Mouse (Mus musculus) spleen, adult 2 months (tissue): Measurements from ENCODE around the gene E2f2. TPM values are rescaled to one million over a fixed set of nuclear protein-coding genes. Genes with fewer than 3 reads are reported as not detected.

Source experiments
- DNase-seq, 2 experiments: peaks; one replicate each; pipeline versions ENCODE4 v3.0.0 to v3.0.0-alpha.2; 2012 to 2021; ENCODE audit warnings: low spot score in 2 of 2, low read depth in 1 of 2
- H3K27ac ChIP-seq: fragments of 200-500 bp; 2 replicates; pipeline ENCODE4 v1.5.1; 2012; ENCODE audit warnings: low read length, inconsistent platforms; ENCODE audit not compliant: insufficient read depth
- H3K27me3 ChIP-seq: fragments of 200-500 bp; 2 replicates; pipeline ENCODE4 v1.6.1; 2012; ENCODE audit warnings: mild to moderate bottlenecking, moderate library complexity, low read length, inconsistent platforms; ENCODE audit not compliant: control insufficient read depth, insufficient read depth
- H3K36me3 ChIP-seq: fragments of 200-500 bp; 2 replicates; pipeline ENCODE4 v1.6.1; 2012; ENCODE audit warnings: mild to moderate bottlenecking, low read length, inconsistent platforms; ENCODE audit not compliant: control insufficient read depth, insufficient read depth
- H3K4me1 ChIP-seq: fragments of 200-500 bp; 2 replicates; pipeline ENCODE4 v1.6.1; 2011; ENCODE audit warnings: inconsistent platforms; ENCODE audit not compliant: control insufficient read depth, insufficient read depth, insufficient read length
- H3K4me3 ChIP-seq: fragments of 200-500 bp; 2 replicates; pipeline ENCODE4 v1.5.1; 2011; ENCODE audit warnings: mild to moderate bottlenecking, inconsistent platforms; ENCODE audit not compliant: insufficient read depth, insufficient read length; ENCODE audit errors: extremely low read depth
- CTCF ChIP-seq: fragments of 200-500 bp; IDR thresholded peaks from 2 replicates; pipeline ENCODE4 v1.5.1; 2011; ENCODE audit warnings: mild to moderate bottlenecking, inconsistent platforms; ENCODE audit not compliant: insufficient read depth, insufficient read length, insufficient replicate concordance; ENCODE audit errors: extremely low read depth
- POLR2A ChIP-seq: fragments of 200-500 bp; IDR thresholded peaks from 2 replicates; pipeline ENCODE4 v1.6.1; 2011; ENCODE audit warnings: low read depth, low read length, inconsistent platforms
- WGBS: fragments of 180-500 bp; shearing (Covaris S2); methylation state at CpG from one replicate; pipeline ENCODE4 v1.1.7; 2018; 5-methylcytosine and 5-hydroxymethylcytosine counted together
- polyA plus RNA-seq: library from polyadenylated mRNA; depleted of rRNA; stranded (reverse); fragments of >200 nt; gene quantifications from 2 replicates; pipeline ENCODE4 v1.2.3, GENCODE M21; 2012

The E2f2 gene
- polyA plus RNA-seq, 1 experiment, result 32.1 TPM

DNA sequence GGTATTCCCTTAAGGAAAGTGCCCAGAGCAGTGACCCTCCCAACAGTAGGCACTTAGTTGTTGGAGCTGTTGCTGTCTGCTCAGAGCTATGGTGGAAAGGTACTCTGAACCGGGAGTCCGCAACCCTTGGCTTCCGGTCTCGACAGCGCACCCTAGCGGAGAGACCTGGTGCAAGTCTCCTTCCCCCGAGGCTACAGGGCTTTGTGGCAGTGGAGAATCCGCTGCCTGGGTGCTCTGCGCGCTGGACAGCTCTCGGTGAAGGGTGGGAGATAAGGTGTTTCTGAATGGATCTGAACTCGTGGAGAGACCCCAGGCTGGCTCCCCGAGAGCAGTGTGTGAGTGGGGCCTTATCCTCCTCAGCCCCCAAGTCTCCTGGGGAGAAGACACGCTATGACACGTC is 7.8 kb downstream of the E2f2 start:
- peaks cover 49% of the 10 kb centered on the region; the same call in 1 of the 2 replicates for H3K4me1 ChIP-seq
- 0 out of 2 replicates have a peak, but pooled peaks cover 1% of the 10 kb centered on the region for H3K36me3 ChIP-seq
- peak overlapping the region; percentile 63 for H3K4me3 ChIP-seq
- peak; percentile 92 for TF ChIP-seq CTCF
- TF ChIP-seq POLR2A, result no peak; the same call in 1 of the 2 replicates
- H3K27ac ChIP-seq, result peak overlapping the region; percentile 96
- DNase-seq, result peak; percentile 87 to 96
- WGBS, result 17% methylated on average over 15 of the region's 15 CpGs
- no peaks in the 10 kb centered on the region for H3K27me3 ChIP-seq

DNA sequence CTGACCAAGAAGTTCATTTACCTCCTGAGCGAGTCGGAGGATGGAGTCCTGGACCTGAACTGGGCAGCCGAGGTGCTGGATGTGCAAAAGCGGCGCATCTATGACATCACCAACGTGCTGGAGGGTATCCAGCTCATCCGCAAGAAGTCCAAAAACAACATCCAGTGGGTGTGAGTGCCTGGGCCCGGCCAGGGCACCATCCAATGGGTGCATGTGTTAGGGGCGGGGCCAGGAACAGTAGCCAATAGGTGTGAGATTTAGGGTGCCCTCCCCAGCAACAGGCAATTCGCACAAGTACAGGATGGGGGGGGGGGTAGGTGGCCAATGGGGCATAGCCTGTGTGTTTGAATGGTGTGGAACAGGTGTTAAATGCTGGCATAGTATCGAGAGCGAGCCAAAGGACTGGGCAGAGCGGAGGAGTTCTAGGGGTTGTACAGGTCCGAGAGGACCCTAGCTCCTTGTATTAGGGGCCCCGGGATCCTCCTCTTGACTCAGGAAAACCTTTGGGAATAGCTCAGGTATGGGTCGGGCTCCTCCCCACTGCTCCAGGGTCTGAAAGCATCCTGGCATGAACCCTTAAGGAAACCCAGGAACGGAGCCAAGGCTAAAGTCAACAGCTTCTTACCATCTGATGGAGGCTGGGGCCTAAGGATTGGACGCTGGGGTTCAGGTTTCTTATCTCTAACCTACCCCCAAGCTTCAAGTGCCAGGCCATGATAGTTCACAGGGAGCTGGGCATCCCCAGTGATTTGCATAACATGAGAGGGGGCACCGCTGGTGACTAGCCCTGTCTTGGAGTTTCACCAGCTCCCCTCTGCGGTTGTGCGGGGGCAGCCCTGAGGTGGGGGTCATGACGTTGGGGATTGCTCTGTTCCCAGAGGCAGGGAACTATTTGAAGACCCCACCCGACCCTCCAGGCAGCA is 8.5 kb downstream of the E2f2 start:
- Histone ChIP-seq H3K4me3 (peak overlapping the region; percentile 63), H3K27me3 (no peaks in the 10 kb centered on the region), H3K4me1 (peaks cover 49% of the 10 kb centered on the region; the same call in 1 of the 2 replicates), H3K27ac (peak overlapping the region; percentile 96), H3K36me3 (0 out of 2 replicates have a peak, but pooled peaks cover 1% of the 10 kb centered on the region)
- DNase-seq, result peak; percentile 89 to 92
- TF ChIP-seq POLR2A (peak; percentile 6; the same call in 1 of the 2 replicates), CTCF (no peak)
- WGBS, result 47% methylated on average over 23 of the region's 23 CpGs

DNA sequence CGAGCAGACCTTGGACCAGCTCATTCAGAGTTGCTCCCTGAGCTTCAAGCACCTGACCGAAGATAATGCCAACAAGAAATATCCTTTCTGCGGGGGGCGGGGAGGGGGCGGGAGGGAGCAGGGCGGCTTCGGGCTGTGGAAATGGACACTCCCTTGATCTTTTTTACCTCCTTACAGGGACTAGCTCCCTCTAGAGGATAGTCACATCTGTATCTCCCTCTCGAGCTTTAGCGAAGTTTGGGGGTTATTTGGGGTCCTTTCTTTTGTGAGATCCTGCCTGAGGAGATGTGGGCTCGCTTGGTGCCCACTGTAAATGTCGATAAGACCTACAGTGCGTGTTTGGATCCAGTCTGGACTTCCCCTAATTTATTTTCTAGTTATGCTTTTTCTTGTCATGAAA is 9.2 kb downstream of the E2f2 start:
- H3K27me3 ChIP-seq, result no peaks in the 10 kb centered on the region
- TF ChIP-seq CTCF (no peak), POLR2A (no peak)
- peaks cover 1% of the 10 kb centered on the region; the same call in 1 of the 2 replicates for H3K36me3 ChIP-seq
- H3K4me3 ChIP-seq, result peak overlapping the region; percentile 33; the same call in 1 of the 2 replicates
- peaks cover 44% of the 10 kb centered on the region; the same call in 1 of the 2 replicates for H3K4me1 ChIP-seq
- WGBS, result 53% methylated on average over 12 of the region's 12 CpGs
- H3K27ac ChIP-seq, result peak overlapping the region; percentile 86
- no peak for DNase-seq

DNA sequence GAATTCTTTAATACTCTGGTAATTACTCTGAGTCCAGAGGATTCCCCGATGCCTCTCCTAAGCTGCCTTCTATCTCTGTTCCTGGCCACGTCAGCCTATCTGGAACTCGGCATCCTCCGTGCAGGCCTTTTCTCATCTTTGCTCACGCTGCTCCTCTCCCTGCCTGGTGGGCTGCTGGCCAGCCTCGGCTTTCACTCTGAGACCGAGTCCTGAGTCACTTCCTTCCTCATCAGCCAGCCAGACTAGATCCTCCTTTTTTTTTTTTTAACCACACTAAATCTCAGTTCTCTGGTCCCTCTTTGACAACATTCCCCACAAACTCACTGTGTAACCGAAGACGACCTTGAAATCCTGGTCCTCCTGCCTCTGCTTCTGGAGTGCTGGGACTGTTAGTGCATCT is 13.2 kb downstream of the E2f2 start:
- 0 out of 2 replicates have a peak overlapping the region, but pooled peaks have one; percentile 6 for H3K27ac ChIP-seq
- no peaks in the 10 kb centered on the region for H3K27me3 ChIP-seq
- no peak overlapping the region for H3K4me3 ChIP-seq
- DNase-seq, result no peak
- TF ChIP-seq CTCF (no peak), POLR2A (no peak)
- WGBS, result 35% methylated on average over 9 of the region's 9 CpGs
- H3K4me1 ChIP-seq, result peaks cover 12% of the 10 kb centered on the region; the same call in 1 of the 2 replicates
- peaks cover 10% of the 10 kb centered on the region for H3K36me3 ChIP-seq

DNA sequence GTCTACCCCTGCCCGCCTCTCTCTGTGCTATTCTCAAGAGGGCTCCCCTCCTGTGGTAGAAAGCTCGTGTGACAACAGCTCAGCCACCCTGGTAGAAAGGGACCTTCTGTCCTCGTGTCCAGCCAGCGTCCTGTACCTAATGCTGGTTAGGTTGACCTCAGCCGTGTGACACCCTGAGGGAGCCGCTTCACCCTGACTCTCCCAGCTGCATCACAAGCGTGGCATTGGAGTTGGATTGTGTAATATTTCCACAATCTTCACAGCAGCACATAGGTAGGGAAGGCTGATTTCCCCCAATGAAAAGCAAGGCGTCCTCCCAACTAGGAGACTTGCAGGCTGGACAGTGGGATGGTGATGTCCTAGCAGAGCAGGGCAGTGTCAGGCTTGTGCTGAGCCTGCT is 14.1 kb downstream of the E2f2 start:
- Histone ChIP-seq H3K4me3 (no peak overlapping the region), H3K27ac (peak overlapping the region; percentile 0; the same call in 1 of the 2 replicates), H3K4me1 (peaks cover 12% of the 10 kb centered on the region; the same call in 1 of the 2 replicates), H3K36me3 (peaks cover 12% of the 10 kb centered on the region), H3K27me3 (no peaks in the 10 kb centered on the region)
- DNase-seq, result no peak
- 92% methylated on average over 8 of the region's 8 CpGs for WGBS
- TF ChIP-seq POLR2A (no peak), CTCF (no peak)

DNA sequence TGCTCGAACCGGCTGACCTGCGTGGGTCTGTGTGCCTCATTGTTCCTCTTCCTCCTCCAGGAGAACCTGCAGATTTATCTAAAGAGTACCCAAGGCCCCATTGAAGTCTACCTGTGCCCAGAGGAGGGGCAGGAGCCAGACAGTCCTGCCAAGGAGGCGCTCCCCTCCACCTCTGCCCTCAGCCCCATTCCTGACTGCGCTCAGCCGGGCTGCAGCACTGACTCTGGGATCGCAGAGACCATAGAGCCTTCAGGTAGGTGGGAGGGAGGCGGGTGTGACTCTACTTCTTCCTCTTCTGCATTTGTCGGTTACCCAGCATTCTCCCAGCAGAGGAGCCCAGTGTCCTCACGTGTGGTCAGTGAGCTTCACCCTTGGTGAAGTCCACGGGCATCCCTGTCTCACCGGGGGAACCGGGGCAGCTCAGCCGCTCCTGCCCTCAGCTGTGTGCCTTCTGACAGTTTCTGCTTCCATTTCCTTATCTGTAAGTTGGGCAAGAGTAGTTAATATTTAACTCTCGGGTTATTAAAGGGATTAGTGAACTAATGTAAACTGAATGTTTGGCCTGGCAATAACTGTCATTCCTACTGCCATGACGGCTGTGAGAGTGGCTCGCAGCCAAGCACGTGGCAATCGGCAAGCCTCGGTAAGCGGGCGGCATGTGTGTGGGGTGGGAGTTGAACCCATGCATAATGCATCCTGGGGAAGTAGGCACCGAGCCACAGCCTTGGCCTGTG is 14.7 kb downstream of the E2f2 start:
- Histone ChIP-seq H3K4me1 (peaks cover 9% of the 10 kb centered on the region; the same call in 1 of the 2 replicates), H3K36me3 (peaks cover 13% of the 10 kb centered on the region), H3K27me3 (no peaks in the 10 kb centered on the region), H3K27ac (no peak overlapping the region; the same call in 1 of the 2 replicates), H3K4me3 (no peak overlapping the region)
- DNase-seq, result no peak
- TF ChIP-seq CTCF (no peak), POLR2A (no peak)
- 89% methylated on average over 23 of the region's 23 CpGs for WGBS
